Mouse (Mus musculus) neural tube, embryonic 12.5 days (tissue): ENCODE data around the gene Zfp622. TPM values are rescaled to one million over a fixed set of nuclear protein-coding genes. Genes with fewer than 3 reads are reported as not detected.

Source experiments
- ATAC-seq: fragments of 200-750 bp; cut with Nextera tagmentation; 2 replicates; pipeline ENCODE4 v1.8.0; 2017; ENCODE audit warnings: low read depth, mild to moderate bottlenecking, moderate TSS enrichment, moderate library complexity; ENCODE audit not compliant: low FRiP score
- H3K27ac ChIP-seq: fragments of 300-500 bp; sonication (generic); 2 replicates; pipeline ENCODE4 v1.5.1; 2016
- H3K27me3 ChIP-seq: fragments of 300-500 bp; sonication (generic); replicated peaks from 2 replicates; pipeline ENCODE4 v1.6.1; 2016; ENCODE audit warnings: mild to moderate bottlenecking
- H3K36me3 ChIP-seq: fragments of 300-500 bp; sonication (generic); 2 replicates; pipeline ENCODE4 v1.6.1; 2016; ENCODE audit warnings: mild to moderate bottlenecking
- H3K4me1 ChIP-seq: fragments of 300-500 bp; sonication (generic); 2 replicates; pipeline ENCODE4 v1.6.1; 2016
- H3K4me2 ChIP-seq: fragments of 300-500 bp; sonication (generic); replicated peaks from 2 replicates; pipeline ENCODE4 v1.6.1; 2016; ENCODE audit warnings: mild to moderate bottlenecking
- H3K4me3 ChIP-seq: fragments of 300-500 bp; sonication (generic); 2 replicates; pipeline ENCODE4 v1.5.1; 2016
- H3K9ac ChIP-seq: fragments of 300-500 bp; sonication (generic); 2 replicates; pipeline ENCODE4 v1.6.1; 2016; ENCODE audit warnings: mild to moderate bottlenecking
- H3K9me3 ChIP-seq: fragments of 300-500 bp; sonication (generic); 2 replicates; pipeline ENCODE4 v1.6.1; 2016; ENCODE audit warnings: mild to moderate bottlenecking
- WGBS: fragments of 180-500 bp; shearing (Covaris S2); methylation state at CpG from one replicate; pipeline ENCODE4 v1.1.7; 2016; 5-methylcytosine and 5-hydroxymethylcytosine counted together
- polyA plus RNA-seq: library from polyadenylated mRNA; unstranded; fragments of >200 nt; fragmentation: Nextera tagmentation; extraction: Ambion mirVana; gene quantifications from 2 replicates; pipeline ENCODE4 v1.2.1, GENCODE M21; 2016

Zfp622 gene
- polyA plus RNA-seq, 1 experiment from 2014 or later: 44.9 TPM

GRCm38 (mm10) chr15:25949696-25950095 is 34.5 kb upstream of the Zfp622 start:
- no peak overlapping the region for H3K4me3 ChIP-seq
- H3K36me3 ChIP-seq: no peaks in the 10 kb centered on the region
- H3K9me3 ChIP-seq: no peaks in the 10 kb centered on the region
- H3K4me1 ChIP-seq: no peaks in the 10 kb centered on the region
- H3K27ac ChIP-seq: no peak overlapping the region
- H3K9ac ChIP-seq: no peak overlapping the region
- no peak for ATAC-seq
- no peaks in the 10 kb centered on the region for H3K27me3 ChIP-seq
- 89% methylated on average over 9 of the region's 9 CpGs for WGBS
- no peak overlapping the region for H3K4me2 ChIP-seq

GRCm38 (mm10) chr15:25950584-25950983 is 33.6 kb upstream of the Zfp622 start:
- Histone ChIP-seq H3K4me2 (no peak overlapping the region), H3K9me3 (no peaks in the 10 kb centered on the region), H3K27ac (no peak overlapping the region), H3K36me3 (no peaks in the 10 kb centered on the region), H3K9ac (no peak overlapping the region), H3K27me3 (no peaks in the 10 kb centered on the region), H3K4me1 (no peaks in the 10 kb centered on the region), H3K4me3 (no peak overlapping the region)
- no peak for ATAC-seq
- WGBS: 88% methylated on average over 5 of the region's 5 CpGs

GRCm38 (mm10) chr15:25951037-25951436 is 33.1 kb upstream of the Zfp622 start:
- H3K9me3 ChIP-seq: no peaks in the 10 kb centered on the region
- H3K4me3 ChIP-seq: no peak overlapping the region
- no peaks in the 10 kb centered on the region for H3K4me1 ChIP-seq
- H3K36me3 ChIP-seq: no peaks in the 10 kb centered on the region
- H3K4me2 ChIP-seq: no peak overlapping the region
- no peak overlapping the region for H3K27ac ChIP-seq
- ATAC-seq: no peak
- no peak overlapping the region for H3K9ac ChIP-seq
- WGBS: 87% methylated on average over 4 of the region's 4 CpGs
- no peaks in the 10 kb centered on the region for H3K27me3 ChIP-seq

- H3K27me3 ChIP-seq: no peaks in the 10 kb centered on the region
- WGBS: 87% methylated on average over 5 of the region's 5 CpGs
- no peak overlapping the region for H3K9ac ChIP-seq
- no peak overlapping the region for H3K4me2 ChIP-seq
- H3K4me3 ChIP-seq: no peak overlapping the region
- no peaks in the 10 kb centered on the region for H3K36me3 ChIP-seq
- H3K27ac ChIP-seq: no peak overlapping the region
- no peak for ATAC-seq
- H3K9me3 ChIP-seq: no peaks in the 10 kb centered on the region
- H3K4me1 ChIP-seq: no peaks in the 10 kb centered on the region
These were observed 28.2 kb upstream of the Zfp622 start for GRCm38 (mm10) chr15:25956001-25956400.

GRCm38 (mm10) chr15:25956422-25957117 is 27.6 kb upstream of the Zfp622 start:
- Histone ChIP-seq H3K4me2 (no peak overlapping the region), H3K4me1 (no peaks in the 10 kb centered on the region), H3K27me3 (no peaks in the 10 kb centered on the region), H3K36me3 (no peaks in the 10 kb centered on the region), H3K4me3 (no peak overlapping the region), H3K9ac (no peak overlapping the region), H3K27ac (no peak overlapping the region), H3K9me3 (no peaks in the 10 kb centered on the region)
- ATAC-seq: no peak
- WGBS: 67% methylated on average over 11 of the region's 11 CpGs

- Histone ChIP-seq H3K27me3 (no peaks in the 10 kb centered on the region), H3K4me1 (no peaks in the 10 kb centered on the region), H3K9ac (no peak overlapping the region), H3K9me3 (no peaks in the 10 kb centered on the region), H3K27ac (no peak overlapping the region), H3K36me3 (no peaks in the 10 kb centered on the region), H3K4me3 (no peak overlapping the region), H3K4me2 (no peak overlapping the region)
- no peak for ATAC-seq
- 87% methylated on average over 10 of the region's 10 CpGs for WGBS
These were observed 26.5 kb upstream of the Zfp622 start for GRCm38 (mm10) chr15:25957651-25958050.

GRCm38 (mm10) chr15:25959375-25959774 is 24.8 kb upstream of the Zfp622 start:
- no peaks in the 10 kb centered on the region for H3K4me1 ChIP-seq
- no peak overlapping the region for H3K4me2 ChIP-seq
- H3K4me3 ChIP-seq: no peak overlapping the region
- no peak overlapping the region for H3K9ac ChIP-seq
- no peak overlapping the region for H3K27ac ChIP-seq
- 55% methylated on average over 5 of the region's 5 CpGs for WGBS
- no peaks in the 10 kb centered on the region for H3K36me3 ChIP-seq
- H3K27me3 ChIP-seq: no peaks in the 10 kb centered on the region
- peak; percentile 61; the same call in 1 of the 2 replicates for ATAC-seq
- no peaks in the 10 kb centered on the region for H3K9me3 ChIP-seq

- Histone ChIP-seq H3K4me2 (no peak overlapping the region), H3K9ac (no peak overlapping the region), H3K4me3 (no peak overlapping the region), H3K27me3 (no peaks in the 10 kb centered on the region), H3K27ac (no peak overlapping the region), H3K4me1 (no peaks in the 10 kb centered on the region), H3K9me3 (no peaks in the 10 kb centered on the region), H3K36me3 (no peaks in the 10 kb centered on the region)
- WGBS: 84% methylated on average over 5 of the region's 5 CpGs
- ATAC-seq: no peak
These were observed 23.9 kb upstream of the Zfp622 start for GRCm38 (mm10) chr15:25960231-25960630.

GRCm38 (mm10) chr15:25966220-25966774 is 17.9 kb upstream of the Zfp622 start:
- H3K36me3 ChIP-seq: no peaks in the 10 kb centered on the region
- H3K27ac ChIP-seq: no peak overlapping the region
- H3K4me1 ChIP-seq: no peaks in the 10 kb centered on the region
- no peak for ATAC-seq
- H3K27me3 ChIP-seq: no peaks in the 10 kb centered on the region
- H3K9me3 ChIP-seq: no peaks in the 10 kb centered on the region
- no peak overlapping the region for H3K4me3 ChIP-seq
- no peak overlapping the region for H3K4me2 ChIP-seq
- no peak overlapping the region for H3K9ac ChIP-seq
- 73% methylated on average over 6 of the region's 6 CpGs for WGBS

GRCm38 (mm10) chr15:25971596-25971995 is 12.6 kb upstream of the Zfp622 start:
- Histone ChIP-seq H3K9me3 (no peaks in the 10 kb centered on the region), H3K4me2 (no peak overlapping the region), H3K9ac (no peak overlapping the region), H3K27ac (no peak overlapping the region), H3K4me1 (no peaks in the 10 kb centered on the region), H3K36me3 (no peaks in the 10 kb centered on the region), H3K4me3 (no peak overlapping the region), H3K27me3 (no peaks in the 10 kb centered on the region)
- WGBS: 86% methylated on average over 9 of the region's 9 CpGs
- no peak for ATAC-seq

GRCm38 (mm10) chr15:25972758-25973157 is 11.4 kb upstream of the Zfp622 start:
- no peak overlapping the region for H3K9ac ChIP-seq
- H3K27ac ChIP-seq: no peak overlapping the region
- H3K9me3 ChIP-seq: no peaks in the 10 kb centered on the region
- H3K4me2 ChIP-seq: no peak overlapping the region
- ATAC-seq: no peak
- no peak overlapping the region for H3K4me3 ChIP-seq
- H3K36me3 ChIP-seq: no peaks in the 10 kb centered on the region
- no peaks in the 10 kb centered on the region for H3K27me3 ChIP-seq
- H3K4me1 ChIP-seq: no peaks in the 10 kb centered on the region
- WGBS: 91% methylated on average over 5 of the region's 5 CpGs

GRCm38 (mm10) chr15:25974352-25974751 is 9.8 kb upstream of the Zfp622 start:
- H3K9ac ChIP-seq: no peak overlapping the region
- H3K9me3 ChIP-seq: no peaks in the 10 kb centered on the region
- no peak overlapping the region for H3K4me3 ChIP-seq
- no peaks in the 10 kb centered on the region for H3K36me3 ChIP-seq
- no peaks in the 10 kb centered on the region for H3K4me1 ChIP-seq
- no peak overlapping the region for H3K4me2 ChIP-seq
- H3K27ac ChIP-seq: no peak overlapping the region
- 93% methylated on average over 4 of the region's 4 CpGs for WGBS
- no peaks in the 10 kb centered on the region for H3K27me3 ChIP-seq
- no peak for ATAC-seq

- ATAC-seq: no peak
- WGBS: 90% methylated on average over 6 of the region's 6 CpGs
These were observed 8.4 kb upstream of the Zfp622 start for GRCm38 (mm10) chr15:25975810-25976209.

More at GRCm38 (mm10) chr15:25975810-25976209, 8.4 kb upstream of the Zfp622 start:
- Histone ChIP-seq H3K36me3 (no peaks in the 10 kb centered on the region), H3K9ac (no peak overlapping the region), H3K4me2 (no peak overlapping the region), H3K27ac (no peak overlapping the region), H3K9me3 (no peaks in the 10 kb centered on the region), H3K27me3 (no peaks in the 10 kb centered on the region), H3K4me1 (no peaks in the 10 kb centered on the region), H3K4me3 (no peak overlapping the region)
